Mouse (Mus musculus) heart, adult 10 weeks (tissue): ENCODE measurements around the gene Olfr930. TPM values are rescaled to one million over a fixed set of nuclear protein-coding genes. Genes with fewer than 3 reads are reported as not detected.

ENCODE experiments used
- polyA plus RNA-seq: library from polyadenylated mRNA; stranded (reverse); fragments of 350-450 nt; fragmentation: Illumina TruSeq; extraction: RNeasy Lipid Tissue Mini Kit (QIAGEN cat#74804); gene quantifications from one replicate; pipeline ENCODE4 v1.2.3, GENCODE M21; 2014; ENCODE audit warnings: low read depth, low replicate concordance

Olfr930 gene
- polyA plus RNA-seq, result not detected

GRCm38 (mm10) chr9:38929509-38929908, at the start of gene Olfr930:
Gene Olfr930 (plus strand): TSS chr9:38929809.

DNA sequence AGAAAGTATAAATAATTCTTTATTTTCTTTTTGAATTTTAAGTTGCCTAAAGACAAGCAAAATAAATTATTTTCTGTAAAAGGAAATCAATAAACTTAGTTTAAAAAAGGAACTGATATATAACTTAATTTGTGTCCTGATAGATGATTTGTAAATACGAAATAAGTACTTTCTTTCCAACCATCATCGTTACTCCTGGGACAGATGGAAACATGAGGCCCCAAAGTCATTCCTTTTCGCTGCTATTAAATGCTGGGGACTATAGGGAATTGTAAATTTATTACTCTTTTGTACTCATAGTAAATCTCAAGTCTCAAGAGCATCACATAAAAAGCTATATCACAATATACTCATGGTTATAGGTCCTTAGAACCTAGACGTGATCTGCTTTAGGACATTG, 42.4 kb downstream of the Olfr930 start, which contains the start of gene Olfr933:
TSS of gene Olfr933 (plus strand) at position 301 of the 400 bp plus-strand sequence.

Other genes starting within 250 kb of the Olfr930 start
- not detected for gene Olfr919, start 226.1 kb upstream of the Olfr930 start, polyA plus RNA-seq
- 27.9 TPM for gene Vwa5a, start 211.5 kb upstream of the Olfr930 start, polyA plus RNA-seq
- 0.24 TPM for gene Olfr920, start 177.5 kb upstream of the Olfr930 start, polyA plus RNA-seq
- not detected for gene Olfr921, start 156.7 kb upstream of the Olfr930 start, polyA plus RNA-seq
- not detected for gene Olfr922, start 115.2 kb upstream of the Olfr930 start, polyA plus RNA-seq
- not detected for gene Olfr923, start 103.3 kb upstream of the Olfr930 start, polyA plus RNA-seq
- not detected for gene Olfr924, start 85.4 kb upstream of the Olfr930 start, polyA plus RNA-seq
- not detected for gene Olfr26, start 74.7 kb upstream of the Olfr930 start, polyA plus RNA-seq
- not detected for gene Olfr926, start 52.7 kb upstream of the Olfr930 start, polyA plus RNA-seq
- not detected for gene Olfr933, start 42.5 kb downstream of the Olfr930 start, polyA plus RNA-seq
- gene Olfr934, start 58.5 kb downstream of the Olfr930 start, polyA plus RNA-seq, result not detected
- gene Olfr935, start 69.9 kb downstream of the Olfr930 start, polyA plus RNA-seq, result not detected
- not detected for gene Olfr146, start 93.6 kb downstream of the Olfr930 start, polyA plus RNA-seq
- not detected for gene Olfr937, start 135.1 kb downstream of the Olfr930 start, polyA plus RNA-seq
- gene Olfr938, start 149.1 kb downstream of the Olfr930 start, polyA plus RNA-seq, result not detected
- gene Olfr27, start 198.3 kb downstream of the Olfr930 start, polyA plus RNA-seq, result not detected
- gene Olfr943, start 236.5 kb downstream of the Olfr930 start, polyA plus RNA-seq, result not detected